Mouse (Mus musculus) CH12.LX (cell line): Measurements from ENCODE around the gene Medag.

Experiments
- CTCF ChIP-seq, 2 experiments: IDR thresholded peaks in 1 of 2; conservative IDR thresholded peaks in 1 of 2; 2 replicates each; pipeline ENCODE4 v1.5.1; 2011 to 2012; ENCODE audit warnings: low read depth in 2 of 2, low read length in 2 of 2, improper control_type of control experiment in 1 of 2, inconsistent platforms in 1 of 2, mild to moderate bottlenecking in 1 of 2, moderate library complexity in 1 of 2
- E2F4 ChIP-seq: IDR thresholded peaks from 2 replicates; pipeline ENCODE4 v1.6.1; 2011; ENCODE audit warnings: low read depth, low read length, improper control_type of control experiment; ENCODE audit not compliant: insufficient replicate concordance
- EP300 ChIP-seq: IDR thresholded peaks from 2 replicates; pipeline ENCODE4 v1.6.1; 2011; ENCODE audit warnings: low read length, improper control_type of control experiment

GRCm38 (mm10) chr5:149389548-149390211 is 21.9 kb upstream of the Medag start:
- TF ChIP-seq E2F4 (no peak), EP300 (no peak), CTCF (conservative IDR thresholded peaks at IDR 0.05 in 1 of 2, IDR thresholded peaks at IDR 0.05 in 1 of 2; ENCODE audit: low read depth in 2 of 2, low read length in 2 of 2) (no peak)
